Mouse (Mus musculus) mesoderm, embryonic 11.5 days (tissue): ENCODE data around the gene Ttc7.

Source experiments
- DNase-seq: peaks from one replicate; pipeline ENCODE4 v3.0.0-alpha.2; 2012; ENCODE audit warnings: low read depth, low spot score

The Ttc7 gene

DNA sequence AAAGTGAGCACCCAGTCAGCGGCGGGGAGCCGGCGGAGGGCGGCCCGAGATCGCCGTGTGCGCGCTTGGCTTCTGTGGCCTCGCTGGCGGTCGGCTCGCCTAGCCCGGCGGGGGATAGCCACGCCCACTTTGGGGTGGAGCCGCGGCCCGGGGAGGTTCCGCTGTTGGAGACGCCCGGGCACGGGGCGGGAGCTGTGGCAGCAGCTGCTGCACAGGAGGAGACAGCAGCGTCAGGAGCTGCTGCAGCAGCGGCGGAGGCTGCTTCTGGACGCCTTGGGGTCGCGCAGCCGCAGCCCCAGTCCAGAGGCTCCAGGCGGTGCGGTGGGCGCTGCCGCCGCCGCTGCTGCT, at the start of gene Ttc7:
Gene Ttc7, plus strand, starts transcription at position 181 of the 348 bp plus-strand sequence.
- peak; percentile 94 for DNase-seq

DNA sequence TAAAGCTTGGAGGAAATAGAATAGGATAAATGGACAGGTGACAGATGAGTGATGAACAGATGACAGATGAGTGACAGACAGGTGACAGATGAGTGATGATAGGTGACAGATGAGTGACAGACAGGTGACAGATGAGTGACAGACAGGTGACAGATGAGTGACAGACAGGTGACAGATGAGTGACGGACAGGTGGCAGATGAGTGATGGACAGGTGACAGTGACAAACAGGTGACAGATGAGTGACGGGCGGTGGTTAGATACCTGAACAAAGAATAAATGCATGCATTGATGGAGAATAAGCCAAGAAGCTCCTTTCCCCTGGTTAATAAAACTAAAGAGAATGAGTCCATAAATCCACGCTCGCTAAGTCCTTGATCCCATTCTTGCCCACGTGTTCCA, 47.7 kb upstream of the Ttc7 start:
- peak; percentile 23 for DNase-seq

GRCm38 (mm10) chr17:87236725-87237650, 45.7 kb upstream of the Ttc7 start:
- DNase-seq = peak; percentile 47

GRCm38 (mm10) chr17:87237826-87238225, 44.9 kb upstream of the Ttc7 start:
- peak; percentile 51 for DNase-seq

- no peak for DNase-seq
These were observed 36.6 kb upstream of the Ttc7 start for GRCm38 (mm10) chr17:87246103-87246502.

DNA sequence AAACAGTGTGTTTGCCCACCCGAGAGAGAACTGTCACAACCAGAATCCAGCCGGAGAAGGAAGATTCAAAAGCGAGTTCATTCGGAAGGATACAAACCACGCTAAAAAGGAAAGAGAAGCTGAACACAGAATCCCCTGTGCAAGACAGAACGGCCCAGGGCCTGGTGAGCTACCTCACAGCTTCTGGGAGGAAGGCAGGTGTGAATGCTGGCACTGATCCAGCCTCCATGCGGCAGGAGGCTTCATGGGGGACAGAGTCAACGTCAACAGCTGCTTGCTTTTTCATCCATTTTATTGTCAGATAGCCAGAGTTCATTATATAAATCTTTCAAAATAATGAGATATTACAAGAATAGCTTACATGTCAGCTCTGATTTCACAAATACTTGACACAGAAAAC, 28.3 kb upstream of the Ttc7 start:
- DNase-seq = no peak

DNA sequence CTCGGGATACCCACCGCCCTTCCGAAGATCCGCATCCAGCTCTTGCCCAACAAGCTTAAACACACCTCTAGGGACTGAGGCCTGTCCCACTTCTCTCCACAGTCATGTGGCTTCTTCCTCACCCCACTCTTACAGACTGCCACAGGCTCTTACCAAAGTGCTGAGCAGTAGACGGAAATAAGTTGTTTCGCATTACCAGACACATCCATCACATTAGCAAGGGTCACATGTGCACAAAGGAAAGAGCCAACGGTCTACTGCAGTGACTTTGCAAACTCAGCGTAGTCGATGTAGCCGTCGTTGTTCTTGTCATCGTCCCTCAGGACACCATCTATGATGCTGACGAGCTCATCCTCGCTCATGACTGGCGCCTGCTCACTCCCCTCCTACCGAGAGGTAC, 27.0 kb upstream of the Ttc7 start:
- no peak for DNase-seq

DNA sequence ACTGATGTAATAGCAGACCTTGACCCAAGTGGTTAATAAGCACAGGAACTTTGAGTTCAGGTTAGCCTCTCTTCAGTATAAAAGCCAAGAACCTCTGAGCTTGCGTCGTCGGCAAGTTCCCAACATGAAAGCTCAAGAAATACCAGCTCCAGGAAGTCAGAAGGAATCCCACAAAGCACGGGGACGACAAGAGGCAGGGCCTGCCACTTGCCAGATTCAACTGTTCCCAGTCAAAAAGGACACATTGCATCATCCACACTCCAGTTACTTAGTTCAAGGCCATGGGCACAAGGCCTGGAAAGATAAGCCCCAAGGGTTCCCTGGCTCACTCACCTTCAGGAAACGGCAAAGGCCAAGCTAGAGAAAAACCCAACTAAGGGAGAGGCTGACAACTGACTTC, 19.3 kb upstream of the Ttc7 start:
- no peak for DNase-seq

GRCm38 (mm10) chr17:87264054-87264830, 18.4 kb upstream of the Ttc7 start:
- DNase-seq = no peak

GRCm38 (mm10) chr17:87264927-87265791, 17.5 kb upstream of the Ttc7 start:
- no peak for DNase-seq

DNA sequence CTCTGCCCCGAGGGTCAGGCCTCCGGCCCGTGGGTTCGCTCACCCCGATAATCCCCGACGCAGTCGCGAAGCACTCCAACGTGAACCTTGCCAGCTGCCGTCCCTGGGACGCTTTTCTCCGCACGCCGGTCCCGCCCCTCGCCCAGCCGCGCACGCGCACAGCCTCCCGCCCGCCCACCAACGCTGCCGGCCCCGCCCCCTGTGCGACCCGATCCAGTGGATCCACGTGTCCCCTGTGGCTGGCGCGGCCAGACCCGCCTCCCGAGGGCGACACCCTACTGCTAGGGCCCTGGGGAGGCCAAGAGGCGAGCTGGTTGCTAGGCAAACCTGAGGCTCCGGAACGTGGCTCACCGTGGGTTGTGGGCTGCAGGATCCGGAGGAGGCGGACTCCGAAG, 16.9 kb upstream of the Ttc7 start, which contains the start of gene Mcfd2:
Gene Mcfd2, minus strand, starts transcription at position 144 of the 395 bp plus-strand sequence.
- DNase-seq = peak; percentile 90

DNA sequence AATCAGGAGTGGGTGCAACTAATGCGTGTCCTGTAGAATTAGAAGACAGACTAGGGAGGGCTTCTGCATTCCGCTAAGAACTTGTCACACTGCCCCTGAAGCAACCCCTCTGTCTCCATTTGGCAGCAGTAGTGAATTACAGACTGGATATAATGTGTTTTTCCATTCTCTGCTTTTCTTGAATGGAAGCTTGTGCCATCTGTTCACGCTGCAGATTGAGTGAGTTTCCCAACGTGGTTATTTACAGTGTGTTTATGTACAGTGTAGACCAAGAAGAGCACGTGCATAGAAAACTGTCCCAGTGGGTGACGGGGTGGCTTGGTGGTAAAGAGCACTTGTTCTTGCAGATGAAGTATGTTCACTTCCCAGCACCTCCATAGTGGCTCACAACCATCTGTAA, 13.2 kb upstream of the Ttc7 start:
- DNase-seq = no peak

DNA sequence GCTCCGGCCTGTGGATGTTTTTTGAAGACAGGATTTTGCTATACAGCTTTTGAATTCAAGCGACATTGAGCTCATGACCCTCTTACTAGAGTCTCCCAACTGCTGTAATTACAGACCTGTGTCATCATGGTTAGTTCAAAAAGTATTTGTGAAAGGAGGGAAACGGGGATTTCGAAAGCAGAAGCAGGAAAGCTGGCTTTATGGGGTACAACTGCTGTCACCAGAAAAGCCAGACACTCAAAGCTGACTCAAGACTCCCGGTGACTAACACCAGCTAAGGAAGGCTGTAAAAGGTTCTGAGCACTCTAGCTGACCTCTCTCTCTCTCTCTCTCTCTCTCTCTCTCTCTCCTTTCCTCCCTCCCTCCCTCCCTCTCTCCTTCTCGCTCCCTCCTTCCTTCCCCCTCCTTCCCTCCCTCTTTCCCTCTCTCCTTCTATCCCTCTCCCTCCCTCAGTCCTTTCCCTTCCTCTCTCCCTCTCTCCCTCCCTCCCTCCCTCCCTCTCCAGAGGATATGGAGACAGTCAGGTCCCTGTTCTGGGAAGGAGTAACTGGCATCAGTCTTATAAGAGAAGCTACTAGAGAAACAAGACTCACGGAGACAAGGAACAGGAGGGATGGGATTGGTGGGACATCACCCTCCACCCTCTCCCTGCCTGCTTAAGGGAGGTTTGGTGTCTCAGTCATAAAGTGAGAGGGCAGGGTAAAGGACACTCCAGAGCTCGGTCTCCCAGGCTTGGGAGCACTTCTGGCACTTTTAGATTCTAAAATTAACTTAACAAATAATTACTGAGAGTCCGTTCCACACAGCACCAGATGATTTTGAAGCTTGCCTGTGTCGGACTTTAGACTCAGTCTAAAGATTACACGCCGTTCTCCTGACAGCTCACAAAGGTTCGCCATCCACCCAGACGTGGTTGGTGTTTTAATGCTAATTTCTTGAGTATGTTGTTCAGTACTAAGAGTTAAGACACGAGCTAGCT, 7.0 kb upstream of the Ttc7 start:
- no peak for DNase-seq

DNA sequence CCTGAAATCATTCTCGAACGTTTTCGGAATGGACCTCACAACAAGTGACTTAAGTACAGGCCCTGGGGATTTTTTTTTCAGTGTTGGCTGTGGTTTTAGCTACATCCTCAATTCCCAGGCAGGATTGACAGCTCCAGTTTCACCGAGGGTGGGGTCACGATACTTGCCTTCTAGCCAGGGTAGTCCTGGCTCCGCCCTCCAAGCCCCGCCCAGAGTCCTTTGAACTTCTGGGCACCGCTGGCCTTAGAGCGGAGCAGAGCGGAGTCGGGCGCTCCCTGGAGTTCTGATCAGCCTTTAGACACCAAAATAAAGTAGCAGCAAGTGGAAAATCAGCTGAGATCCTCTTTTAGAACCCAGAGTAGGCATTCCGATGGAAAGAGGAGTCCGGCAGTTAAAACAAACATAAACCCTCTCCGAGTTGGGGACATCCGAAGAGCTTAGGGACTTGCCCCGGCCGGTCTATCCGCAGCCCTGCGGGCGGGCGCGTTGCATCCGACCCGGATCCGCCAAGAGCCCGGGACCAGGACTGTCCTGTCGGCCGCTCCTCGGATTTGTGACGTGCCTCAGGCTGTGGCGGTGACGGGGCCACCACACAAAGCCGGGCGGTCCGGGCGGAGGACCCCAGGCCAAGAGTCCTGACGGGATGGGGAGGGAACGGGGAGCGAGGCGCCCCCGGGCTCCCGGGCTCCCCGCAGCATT, 530 bp upstream of the Ttc7 start:
- DNase-seq = peak; percentile 85

- DNase-seq = peak; percentile 58
These were observed 519 bp downstream of the Ttc7 start for GRCm38 (mm10) chr17:87283055-87283754.

- DNase-seq = no peak
These were observed 1.2 kb downstream of the Ttc7 start for GRCm38 (mm10) chr17:87283755-87284481.

GRCm38 (mm10) chr17:87284482-87285040, 1.9 kb downstream of the Ttc7 start:
- no peak for DNase-seq
